Comparison of ENCODE assay signal across 9 mouse cellular contexts in genomic region chr3:32530041-32530440, GRCm38 (mm10). TPM values are rescaled to one million over a fixed set of nuclear protein-coding genes. Genes with fewer than 3 reads are reported as not detected.
A peak's percentile ranks its signal among the peaks of the same experiment; 100 is the strongest.
DNase-seq lines count a peak whose midpoint lies in the region; ATAC-seq and TF ChIP-seq lines count a peak whose summit lies in the region.
"Had no signal": no experiment of that assay in that cellular context is flagged by ENCODE, and none has a peak within 500 bp of the region (broad histone marks: within the 10 kb centered on the region; RNA-seq: fewer than 3 reads in every experiment).

No protein-coding gene starts in this region.

- H3K4me2 ChIP-seq in kidney, embryonic 14.5 days (replicated peaks; ENCODE audit: low read depth, low read length), result peak overlapping the region; percentile 43
- H3K4me2 ChIP-seq in hindbrain, embryonic 12.5 days (replicated peaks), result peak overlapping the region; percentile 51
- H3K4me2 ChIP-seq in midbrain, embryonic 14.5 days (ENCODE audit: low read length), result peak overlapping the region; percentile 68

- no peak for TF ChIP-seq CTCF in bone marrow macrophage, adult 2 months (IDR thresholded peaks at IDR 0.05; ENCODE audit: low read depth, low read length)

- no peaks in the 10 kb centered on the region for H3K27me3 ChIP-seq in kidney, embryonic 14.5 days (ENCODE audit: control insufficient read depth, insufficient read depth, low read length)
- H3K27me3 ChIP-seq in hindbrain, embryonic 12.5 days, result no peaks in the 10 kb centered on the region
- no peaks in the 10 kb centered on the region for H3K27me3 ChIP-seq in midbrain, embryonic 14.5 days (ENCODE audit: control insufficient read depth, insufficient read depth, low read length)

- no peak for ATAC-seq in kidney, embryonic 14.5 days (ENCODE audit: low FRiP score, low TSS enrichment)
- no peak for ATAC-seq in hindbrain, embryonic 12.5 days (ENCODE audit: low FRiP score)
- no peak for ATAC-seq in midbrain, embryonic 14.5 days (ENCODE audit: low FRiP score, low TSS enrichment)
- ATAC-seq in activated CD4-positive, CD25-positive, alpha-beta regulatory T cell, adult 4 months, result no peak

- intact Hi-C loops in left cerebral cortex, postnatal 25 days (cut with DNase I), result no loop called here

- WGBS in kidney, embryonic 14.5 days, result 12% methylated on average over 5 of the region's 5 CpGs
- 13% methylated on average over 5 of the region's 5 CpGs for WGBS in hindbrain, embryonic 12.5 days
- 16% methylated on average over 5 of the region's 5 CpGs for WGBS in midbrain, embryonic 14.5 days

- peak overlapping the region; percentile 79 for H3K4me3 ChIP-seq in kidney, embryonic 14.5 days (ENCODE audit: low read length)
- peak overlapping the region; percentile 90 for H3K4me3 ChIP-seq in bone marrow macrophage, adult 2 months (ENCODE audit: insufficient read depth, low read length)
- peak overlapping the region; percentile 75 for H3K4me3 ChIP-seq in hindbrain, embryonic 12.5 days
- peak overlapping the region; percentile 89 for H3K4me3 ChIP-seq in midbrain, embryonic 14.5 days (replicated peaks; ENCODE audit: low read depth, low read length)

- peaks cover 8% of the 10 kb centered on the region; the same call in 1 of the 2 replicates for H3K36me3 ChIP-seq in kidney, embryonic 14.5 days (ENCODE audit: control insufficient read depth, insufficient read depth, low read length)
- peaks cover 31% of the 10 kb centered on the region for H3K36me3 ChIP-seq in hindbrain, embryonic 12.5 days
- peaks cover 15% of the 10 kb centered on the region for H3K36me3 ChIP-seq in midbrain, embryonic 14.5 days (ENCODE audit: control insufficient read depth, insufficient read depth, low read length)

- no peak overlapping the region for H3K27ac ChIP-seq in kidney, embryonic 14.5 days (ENCODE audit: low read depth, low read length)
- H3K27ac ChIP-seq in bone marrow macrophage, adult 2 months (ENCODE audit: insufficient read depth, low read depth, low read length), result no peak overlapping the region
- H3K27ac ChIP-seq in hindbrain, embryonic 12.5 days, result no peak overlapping the region
- no peak overlapping the region for H3K27ac ChIP-seq in midbrain, embryonic 14.5 days (replicated peaks; ENCODE audit: low read depth, low read length)

- TF ChIP-seq POLR2A in bone marrow macrophage, adult 2 months (IDR thresholded peaks at IDR 0.05; ENCODE audit: borderline replicate concordance, low read depth, low read length), result no peak

- DNase-seq in kidney, postnatal 14 days, result no peak
- peak; percentile 12 for DNase-seq in midbrain, embryonic 14.5 days
- DNase-seq in left cerebral cortex, postnatal 25 days (ENCODE audit: low spot score in 2 of 2), result no peak
- no peak for DNase-seq in layer of hippocampus, adult 11-12 months (ENCODE audit: low spot score)
- DNase-seq: thymus, postnatal 4 days had no signal

- peaks cover 8% of the 10 kb centered on the region; the same call in 1 of the 2 replicates for H3K9me3 ChIP-seq in kidney, embryonic 14.5 days (ENCODE audit: control insufficient read depth, low read length)
- 0 out of 2 replicates have a peak, but pooled peaks cover 3% of the 10 kb centered on the region for H3K9me3 ChIP-seq in hindbrain, embryonic 12.5 days (replicated peaks)
- H3K9me3 ChIP-seq in midbrain, embryonic 14.5 days (ENCODE audit: control insufficient read depth, low read length), result no peaks in the 10 kb centered on the region

- no peaks in the 10 kb centered on the region for H3K4me1 ChIP-seq in kidney, embryonic 14.5 days (ENCODE audit: control insufficient read depth, insufficient read depth, low read length)
- no peaks in the 10 kb centered on the region for H3K4me1 ChIP-seq in bone marrow macrophage, adult 2 months (ENCODE audit: control insufficient read depth, insufficient read depth, low read length)
- peaks cover 5% of the 10 kb centered on the region; the same call in 1 of the 2 replicates for H3K4me1 ChIP-seq in hindbrain, embryonic 12.5 days
- peaks cover 9% of the 10 kb centered on the region for H3K4me1 ChIP-seq in midbrain, embryonic 14.5 days (ENCODE audit: control insufficient read depth, insufficient read depth, low read length)

- peak overlapping the region; percentile 78; the same call in 1 of the 2 replicates for H3K9ac ChIP-seq in kidney, embryonic 14.5 days (ENCODE audit: low read depth, low read length)
- peak overlapping the region; percentile 81 for H3K9ac ChIP-seq in hindbrain, embryonic 12.5 days
- peak overlapping the region; percentile 85 for H3K9ac ChIP-seq in midbrain, embryonic 14.5 days (replicated peaks; ENCODE audit: low read length)

RNA-seq across cellular contexts. Expression of gene Mfn1, which starts 0.8 kb away (rescaled TPM):
- 17.8 and 29.6 TPM in 2 replicates for polyA plus RNA-seq in kidney, embryonic 14.5 days (2014; fragmentation: Nextera tagmentation; extraction: Ambion mirVana)
- polyA plus RNA-seq in bone marrow macrophage, adult 2 months (2012; ENCODE audit: insufficient read depth, insufficient read length, missing spikeins), result 29.1 and 30.9 TPM in 2 replicates
- polyA plus RNA-seq in hindbrain, embryonic 12.5 days (2016; fragmentation: Nextera tagmentation; extraction: Ambion mirVana), result 48.4 and 55.3 TPM in 2 replicates
- 28.8 and 42.6 TPM in 2 replicates for polyA plus RNA-seq in midbrain, embryonic 14.5 days (2014; fragmentation: Nextera tagmentation; extraction: Ambion mirVana)
- total RNA-seq in left cerebral cortex, postnatal 25 days (2021), result 100 to 1,000 TPM; 106 to 124 TPM
- 1 to 10 TPM; 6.1 to 9.9 TPM for polyA plus RNA-seq in activated CD4-positive, CD25-positive, alpha-beta regulatory T cell, adult 4 months (2017; shearing (Covaris generic))

RNA-seq across cellular contexts. Expression of gene Zfp639, which starts 20.0 kb away (rescaled TPM):
- polyA plus RNA-seq in kidney, embryonic 14.5 days (2014; fragmentation: Nextera tagmentation; extraction: Ambion mirVana), result 44.4 and 44.5 TPM in 2 replicates
- polyA plus RNA-seq in bone marrow macrophage, adult 2 months (2012; ENCODE audit: insufficient read depth, insufficient read length, missing spikeins), result 30.6 and 33.8 TPM in 2 replicates
- 40.9 and 43.9 TPM in 2 replicates for polyA plus RNA-seq in hindbrain, embryonic 12.5 days (2016; fragmentation: Nextera tagmentation; extraction: Ambion mirVana)
- 43.4 and 46.2 TPM in 2 replicates for polyA plus RNA-seq in midbrain, embryonic 14.5 days (2014; fragmentation: Nextera tagmentation; extraction: Ambion mirVana)
- total RNA-seq in left cerebral cortex, postnatal 25 days (2021), result 10 to 100 TPM; 34.2 to 35.4 TPM
- 10 to 100 TPM; 24.1 to 26.4 TPM for polyA plus RNA-seq in activated CD4-positive, CD25-positive, alpha-beta regulatory T cell, adult 4 months (2017; shearing (Covaris generic))

RNA-seq across cellular contexts. Expression of gene Kcnmb3, which starts 38.0 kb away (rescaled TPM):
- polyA plus RNA-seq in kidney, embryonic 14.5 days (2014; fragmentation: Nextera tagmentation; extraction: Ambion mirVana), result not detected in 2 replicates
- polyA plus RNA-seq in bone marrow macrophage, adult 2 months (2012; ENCODE audit: insufficient read depth, insufficient read length, missing spikeins), result not detected in 2 replicates
- polyA plus RNA-seq in hindbrain, embryonic 12.5 days (2016; fragmentation: Nextera tagmentation; extraction: Ambion mirVana), result 0.12 and 0.13 TPM in 2 replicates
- 0.12 and 0.16 TPM in 2 replicates for polyA plus RNA-seq in midbrain, embryonic 14.5 days (2014; fragmentation: Nextera tagmentation; extraction: Ambion mirVana)
- under 1 TPM; 0.57 to 0.76 TPM for total RNA-seq in left cerebral cortex, postnatal 25 days (2021)
- under 1 TPM; 0.46 to 0.52 TPM for polyA plus RNA-seq in activated CD4-positive, CD25-positive, alpha-beta regulatory T cell, adult 4 months (2017; shearing (Covaris generic))
